Mouse (Mus musculus) gastrocnemius, postnatal 25 days (tissue): Measurements from ENCODE around the gene Shank1. TPM values are rescaled to one million over a fixed set of nuclear protein-coding genes. Genes with fewer than 3 reads are reported as not detected.

ENCODE experiments used
- DNase-seq: peaks from one replicate; pipeline ENCODE4 v3.0.0; 2022
- total RNA-seq, 2 experiments: library from RNA; stranded (reverse); gene quantifications; 1 replicate in 1 of 2; 2 replicates in 1 of 2; pipeline ENCODE4 v1.2.3; 2021

Gene Shank1
- total RNA-seq, 2 experiments from 2014 or later: 0.49 to 0.54 TPM

DNA sequence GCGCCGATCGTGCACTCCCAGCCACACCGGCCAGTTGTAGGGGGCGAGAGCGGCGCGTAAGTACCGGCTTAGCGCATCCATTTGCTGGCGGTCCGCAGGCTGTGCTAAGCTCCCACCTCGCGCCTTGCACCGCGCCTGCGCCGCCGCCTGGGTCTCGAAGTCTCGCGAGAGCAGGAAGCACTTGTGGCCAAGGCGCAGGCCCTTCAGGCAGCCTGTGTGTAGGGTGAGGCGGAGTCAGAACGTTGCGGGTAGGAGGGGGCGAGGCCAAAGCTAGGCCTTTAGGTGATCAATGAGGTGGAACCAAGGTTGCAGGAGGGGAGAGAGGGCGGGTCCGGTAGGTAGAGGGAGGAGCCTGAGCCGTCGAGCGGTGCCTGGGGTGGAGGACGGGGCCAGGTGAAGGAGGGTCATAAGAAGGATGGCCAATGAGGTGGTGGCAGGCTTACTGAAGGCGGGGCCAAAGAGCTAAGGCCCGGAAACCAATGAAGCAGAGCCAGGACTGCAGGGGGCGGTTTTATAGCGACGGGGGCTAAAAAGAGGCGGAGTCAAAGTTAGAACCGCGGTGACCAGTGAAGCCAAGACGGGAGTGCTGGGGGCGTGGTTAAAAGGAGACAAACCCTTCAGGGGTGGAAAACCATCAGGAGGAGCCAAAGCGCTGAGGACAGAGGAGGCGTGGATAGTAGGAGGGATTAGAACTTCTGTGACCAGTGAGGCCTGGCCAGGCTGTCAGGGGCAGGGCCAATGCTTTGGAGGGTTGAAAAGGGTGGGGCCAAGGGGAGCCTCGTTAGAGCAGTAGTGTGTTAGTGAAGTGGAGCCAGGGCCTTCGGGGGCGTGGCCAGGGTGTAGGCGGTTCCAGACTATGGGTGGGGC, 5.0 kb upstream of the Shank1 start:
- DNase-seq: peak; percentile 95

- DNase-seq: peak; percentile 19
Observed at GRCm38 (mm10) chr7:44305686-44306085, 4.4 kb upstream of the Shank1 start.

GRCm38 (mm10) chr7:44306516-44307240, 3.4 kb upstream of the Shank1 start, which contains the start of gene Clec11a:
Gene Clec11a, minus strand, starts transcription at chr7:44306902.
- DNase-seq: peak; percentile 38

DNA sequence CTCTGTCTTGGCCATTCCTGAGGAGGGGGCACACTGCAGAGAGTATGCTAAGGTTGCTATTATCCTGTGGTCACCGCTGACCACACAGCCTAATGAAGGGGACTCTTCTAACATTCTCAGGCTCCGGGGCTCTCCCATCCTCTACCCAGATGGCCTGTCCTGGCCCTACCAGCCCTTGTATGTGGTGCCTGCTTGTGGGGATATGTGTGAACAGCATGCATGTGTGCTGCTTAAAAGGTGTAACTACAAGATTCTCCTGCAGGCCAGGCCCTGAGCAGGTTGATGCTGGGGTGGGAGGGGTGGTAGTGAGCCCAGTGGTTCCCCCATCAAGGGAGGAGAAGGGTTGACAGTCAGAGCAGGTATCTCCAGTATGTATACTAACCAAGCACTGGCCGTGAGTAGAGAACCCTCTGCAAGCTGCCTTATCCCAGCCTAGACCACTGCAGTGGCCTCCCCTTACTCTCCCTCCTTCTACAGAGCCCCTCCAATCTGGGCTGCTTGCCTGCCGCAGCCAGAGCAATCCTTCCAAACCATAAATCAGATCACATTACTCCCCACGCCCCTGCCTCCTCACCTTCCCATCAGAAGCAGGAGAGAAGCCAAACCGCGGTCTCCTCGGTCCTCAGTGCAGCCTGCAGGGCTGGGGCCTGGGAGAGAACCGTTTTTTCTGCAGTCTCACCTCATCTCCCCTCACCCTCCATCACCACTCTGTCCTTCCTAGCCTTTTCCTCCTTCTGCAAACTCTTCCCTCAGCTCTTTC, 2.6 kb upstream of the Shank1 start:
- no peak for DNase-seq

- DNase-seq: no peak
Observed at GRCm38 (mm10) chr7:44310285-44310877, 328 bp downstream of the Shank1 start.

GRCm38 (mm10) chr7:44310878-44311712, 1.0 kb downstream of the Shank1 start:
- no peak for DNase-seq

DNA sequence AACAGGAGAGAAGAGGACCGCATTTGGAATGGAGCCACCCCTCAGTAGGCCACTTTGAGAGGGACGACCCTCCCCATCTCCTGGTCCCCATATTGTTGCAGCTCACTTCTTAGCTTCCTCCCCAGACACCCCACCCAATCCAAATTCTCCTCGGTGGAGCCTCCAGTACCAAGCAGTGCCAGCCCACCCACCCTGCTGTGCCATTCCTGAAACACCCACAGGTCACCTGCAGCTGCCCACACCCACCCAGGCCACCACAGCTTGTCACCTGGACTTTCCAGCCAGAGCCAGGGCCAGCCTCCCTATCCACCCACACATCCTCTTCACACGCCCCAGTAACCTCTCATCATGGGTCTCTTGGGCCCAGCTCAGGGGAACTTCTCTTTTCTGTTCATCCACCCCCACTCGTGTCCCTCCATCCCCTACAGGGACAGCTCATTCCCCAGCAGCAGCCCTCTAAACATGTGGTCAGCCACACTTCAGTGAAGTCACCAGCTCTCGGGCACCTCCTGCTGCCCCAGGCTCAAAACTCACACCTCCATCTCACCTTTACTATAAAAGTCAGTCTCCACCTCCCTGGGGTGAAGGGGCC, 1.8 kb downstream of the Shank1 start:
- DNase-seq: no peak

DNA sequence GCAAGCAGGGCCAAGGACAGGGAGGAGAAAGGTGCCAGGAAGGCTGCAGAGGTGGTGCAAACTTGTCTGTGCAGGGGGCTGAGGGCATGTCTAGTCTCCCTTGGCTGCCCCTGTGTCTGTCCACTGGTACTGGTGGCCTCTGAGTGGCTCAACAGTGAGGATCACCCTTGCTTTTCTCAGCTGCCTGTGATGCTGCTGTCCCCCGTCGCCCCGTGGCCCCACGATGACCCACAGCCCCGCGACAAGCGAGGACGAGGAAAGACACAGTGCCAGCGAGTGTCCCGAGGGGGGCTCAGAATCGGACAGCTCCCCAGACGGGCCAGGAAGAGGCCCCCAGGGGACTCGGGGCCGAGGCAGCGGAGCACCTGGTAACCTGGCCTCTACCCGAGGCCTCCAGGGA, 2.4 kb downstream of the Shank1 start:
- no peak for DNase-seq

GRCm38 (mm10) chr7:44317913-44318312, 7.9 kb downstream of the Shank1 start:
- DNase-seq: no peak

- no peak for DNase-seq
Observed at GRCm38 (mm10) chr7:44320886-44321285, 10.8 kb downstream of the Shank1 start.

- no peak for DNase-seq
Observed at GRCm38 (mm10) chr7:44322290-44322689, 12.2 kb downstream of the Shank1 start.

- no peak for DNase-seq
Observed at GRCm38 (mm10) chr7:44326614-44327013, 16.6 kb downstream of the Shank1 start.

GRCm38 (mm10) chr7:44332336-44332735, 22.3 kb downstream of the Shank1 start:
- DNase-seq: no peak

DNA sequence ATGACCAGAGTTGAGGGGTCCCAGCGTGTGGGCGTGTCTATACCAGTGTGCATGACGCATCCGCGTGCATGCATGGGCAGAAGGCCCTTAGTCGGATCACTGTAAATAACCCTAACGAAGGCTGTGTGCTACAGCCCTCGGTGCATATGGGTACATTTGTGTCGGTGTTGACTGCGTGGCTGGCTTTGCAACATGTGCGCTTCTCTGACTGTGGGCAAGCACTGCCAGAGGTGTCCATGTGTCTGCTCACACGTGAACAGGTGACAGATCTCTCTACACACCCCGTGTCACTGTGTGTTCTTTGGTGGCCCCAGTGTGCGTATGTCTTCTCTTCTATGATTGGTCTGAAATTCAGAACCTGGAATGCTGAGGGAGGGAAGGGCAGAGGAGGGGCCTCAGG, 24.1 kb downstream of the Shank1 start:
- no peak for DNase-seq

DNA sequence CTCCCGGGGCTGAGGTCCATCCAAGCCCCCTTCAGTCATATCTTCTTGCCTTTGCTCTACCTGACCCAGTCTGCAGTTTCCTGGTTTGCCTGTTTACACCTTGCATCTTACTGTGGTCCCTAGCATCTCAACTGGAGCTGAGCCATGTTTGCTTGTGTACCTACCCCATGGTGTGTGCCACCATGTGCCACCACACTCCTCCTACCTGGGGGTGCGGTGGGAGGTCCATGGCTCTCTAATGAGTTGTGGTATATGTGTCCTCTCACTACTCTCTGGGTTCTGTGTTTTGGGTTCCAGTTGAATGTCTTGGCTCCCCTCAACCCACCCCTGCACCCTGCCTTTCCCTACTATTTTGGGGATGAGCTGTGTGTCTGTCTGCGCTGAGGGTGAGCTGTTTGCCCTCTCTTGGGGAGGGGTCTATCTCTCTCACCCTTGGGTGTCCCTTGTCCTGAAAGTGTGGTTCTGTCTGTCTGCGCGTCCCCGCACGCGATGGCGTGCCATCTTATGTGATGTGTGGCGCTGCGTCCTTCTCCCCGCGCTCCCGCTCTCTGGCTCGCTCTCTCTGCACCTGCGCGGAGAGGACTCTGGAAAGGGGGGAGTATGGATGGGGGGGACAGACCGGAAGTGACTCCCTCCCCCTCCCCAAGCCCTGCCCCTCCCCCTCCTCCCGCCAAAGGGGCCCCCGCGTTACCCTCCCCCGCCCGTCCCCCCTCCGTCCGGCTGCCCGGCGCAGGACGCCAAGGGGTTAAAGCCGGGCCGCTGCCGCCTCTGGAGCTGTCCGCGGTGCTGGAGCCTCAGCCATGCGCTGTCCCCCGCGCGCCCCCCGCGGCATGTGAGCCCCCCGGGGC, 25.2 kb downstream of the Shank1 start:
- DNase-seq: no peak

- no peak for DNase-seq
Observed at GRCm38 (mm10) chr7:44336046-44337021, 26.3 kb downstream of the Shank1 start.

GRCm38 (mm10) chr7:44337121-44337849, 27.2 kb downstream of the Shank1 start:
- DNase-seq: no peak

DNA sequence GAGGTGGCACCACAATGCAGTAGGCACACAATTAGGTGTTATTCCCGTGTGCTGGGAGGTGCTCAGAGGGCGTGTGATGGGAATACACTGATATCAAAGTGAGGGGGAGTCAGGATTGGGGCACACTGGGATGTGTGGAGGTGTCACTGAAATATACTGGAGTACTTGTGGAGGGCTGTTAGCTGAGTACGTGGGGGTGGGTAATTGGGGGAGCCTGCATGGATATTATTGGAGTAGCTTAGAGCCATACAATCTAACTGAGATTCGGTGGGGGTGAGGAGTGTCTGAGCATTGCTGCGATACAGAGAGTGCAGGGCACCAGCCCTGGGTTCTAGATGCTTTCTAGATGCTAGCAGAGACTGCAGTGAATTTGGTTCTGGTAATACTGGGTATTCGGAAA, 30.2 kb downstream of the Shank1 start:
- DNase-seq: no peak
